Mouse (Mus musculus): ENCODE data around the gene Hacd2. TPM values are rescaled to one million over a fixed set of nuclear protein-coding genes. Genes with fewer than 3 reads are reported as not detected.

The Hacd2 gene
- 68.4 and 70.8 TPM in 2 replicates for polyA plus RNA-seq (2012; rRNA removed)

DNA sequence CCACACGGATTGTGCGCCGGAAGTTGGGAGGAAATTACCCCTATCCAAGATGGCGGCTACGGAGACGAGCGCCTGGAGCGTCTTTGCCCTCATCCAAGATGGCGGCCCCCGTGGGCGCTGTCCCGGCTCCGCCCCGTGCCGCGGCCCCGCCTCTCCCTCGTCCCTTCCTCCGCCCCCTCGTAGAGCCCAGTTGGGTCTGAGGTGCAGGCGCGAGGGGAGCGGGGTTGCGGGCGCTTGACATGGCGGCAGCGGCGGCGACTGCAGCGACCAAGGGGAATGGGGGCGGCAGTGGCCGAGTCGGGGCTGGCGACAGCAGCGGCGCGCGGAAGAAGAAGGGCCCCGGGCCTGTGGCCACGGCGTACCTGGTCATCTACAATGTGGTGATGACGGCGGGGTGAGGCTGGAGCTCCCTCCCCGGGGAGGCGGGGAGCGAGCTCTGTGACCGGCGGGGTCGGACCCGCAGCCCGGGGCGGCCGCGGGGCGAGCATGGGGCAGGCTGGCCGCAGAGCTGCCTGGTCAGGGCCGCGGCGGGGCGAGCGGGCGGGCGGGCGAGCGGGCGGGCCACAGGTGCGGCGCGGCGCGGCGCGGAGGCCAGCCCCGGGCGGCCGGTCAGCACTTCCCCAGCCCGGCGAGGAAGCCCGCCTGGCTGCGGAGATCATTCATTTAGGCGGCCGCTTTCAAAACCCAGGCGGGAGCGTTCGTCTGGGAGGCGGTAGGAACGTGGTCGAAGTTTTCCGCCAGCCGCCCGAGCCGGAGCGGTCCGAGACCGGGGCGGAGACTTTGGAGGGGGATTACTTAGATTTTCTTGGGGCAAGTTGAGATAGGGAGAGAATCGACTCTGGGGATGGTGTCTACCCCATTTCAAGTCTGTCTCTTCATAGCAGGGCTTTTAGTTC, at the start of gene Hacd2:
Gene Hacd2 (plus strand): TSS at position 187 of the 896 bp plus-strand sequence.
- peak; percentile 46 for TF ChIP-seq POLR2A (IDR thresholded peaks at IDR 0.05; ENCODE audit: low read depth, low read length)
- TF ChIP-seq CTCF (conservative IDR thresholded peaks at IDR 0.05; ENCODE audit: insufficient read depth, insufficient read length, low read depth, low read length): no peak
- Histone ChIP-seq H3K27me3 (replicated peaks; ENCODE audit: control insufficient read depth, insufficient read depth, low read length) (no peaks in the 10 kb centered on the region), H3K4me1 (ENCODE audit: control insufficient read depth, insufficient read depth, low read length) (peaks cover 3% of the 10 kb centered on the region; the same call in 1 of the 2 replicates), H3K27ac (ENCODE audit: insufficient read depth, low read depth, low read length) (peak within 1 kb of the TSS; percentile 81), H3K36me3 (ENCODE audit: control insufficient read depth, insufficient read depth, low read length) (no peaks in the 10 kb centered on the region), H3K4me3 (ENCODE audit: insufficient read depth, low read depth, low read length) (peak within 1 kb of the TSS; percentile 94)
- DNase-seq: peak; percentile 97
- WGBS: 1% methylated on average over 93 of the region's 97 CpGs

DNA sequence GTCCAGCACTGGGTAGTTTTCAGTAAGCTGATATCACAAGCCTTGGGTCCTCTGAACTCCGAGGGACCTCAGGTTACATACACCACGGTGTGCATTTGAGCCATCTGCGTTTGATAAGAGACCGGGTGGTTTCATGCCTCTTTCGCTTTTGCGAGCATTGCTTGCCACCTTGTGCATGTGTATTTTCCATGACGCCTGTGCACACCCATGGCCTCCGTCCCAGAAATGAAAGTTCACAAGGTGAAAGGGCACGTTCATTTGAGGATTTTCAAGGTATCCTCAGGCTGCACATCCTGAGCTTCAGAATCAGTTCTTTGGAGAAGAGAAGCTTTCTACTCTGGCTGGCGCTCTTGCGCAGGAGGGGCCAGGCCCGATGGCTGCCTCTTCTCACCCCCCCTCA, 49.8 kb upstream of the Hacd2 start:
- no peaks in the 10 kb centered on the region; the same call in 1 of the 2 replicates for H3K36me3 ChIP-seq (ENCODE audit: control insufficient read depth, insufficient read depth, low read length)

DNA sequence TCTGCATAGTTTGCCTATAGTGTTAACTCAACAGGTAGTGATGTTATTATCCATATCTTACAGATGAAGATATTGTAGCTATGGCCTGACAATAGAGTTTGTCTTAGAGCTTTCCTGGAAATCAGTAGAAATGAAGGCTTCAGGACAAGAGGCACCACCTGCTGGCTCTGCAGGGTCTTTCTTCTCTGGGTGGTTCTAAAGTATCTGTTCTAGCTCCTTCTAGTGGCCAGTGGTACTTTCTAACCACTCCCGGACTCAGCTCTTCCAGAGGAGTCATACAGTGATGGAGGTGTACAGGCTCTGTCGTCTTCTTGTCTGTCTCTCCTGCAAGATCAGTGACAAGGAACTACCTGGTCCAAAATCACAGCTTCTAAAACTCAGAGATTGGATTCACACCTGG, 46.7 kb upstream of the Hacd2 start:
- DNase-seq: no peak
- no peaks in the 10 kb centered on the region for H3K27me3 ChIP-seq (replicated peaks; ENCODE audit: control insufficient read depth, insufficient read depth, low read length)
- no peak overlapping the region for H3K27ac ChIP-seq (ENCODE audit: insufficient read depth, low read depth, low read length)
- H3K4me3 ChIP-seq (ENCODE audit: insufficient read depth, low read depth, low read length): no peak overlapping the region
- no peaks in the 10 kb centered on the region; the same call in 1 of the 2 replicates for H3K36me3 ChIP-seq (ENCODE audit: control insufficient read depth, insufficient read depth, low read length)
- TF ChIP-seq CTCF (conservative IDR thresholded peaks at IDR 0.05; ENCODE audit: insufficient read depth, insufficient read length, low read depth, low read length) (no peak; the same call in 1 of the 2 replicates), POLR2A (IDR thresholded peaks at IDR 0.05; ENCODE audit: low read depth, low read length) (no peak)
- peaks cover 2% of the 10 kb centered on the region; the same call in 1 of the 2 replicates for H3K4me1 ChIP-seq (ENCODE audit: control insufficient read depth, insufficient read depth, low read length)
- WGBS: 45% methylated on average over 2 of the region's 2 CpGs

More for the DNA sequence above, 49.8 kb upstream of the Hacd2 start:
- H3K27me3 ChIP-seq (replicated peaks; ENCODE audit: control insufficient read depth, insufficient read depth, low read length): no peaks in the 10 kb centered on the region
- H3K4me1 ChIP-seq (ENCODE audit: control insufficient read depth, insufficient read depth, low read length): no peaks in the 10 kb centered on the region
- no peak for TF ChIP-seq POLR2A (IDR thresholded peaks at IDR 0.05; ENCODE audit: low read depth, low read length)
- no peak; the same call in 1 of the 2 replicates for TF ChIP-seq CTCF (conservative IDR thresholded peaks at IDR 0.05; ENCODE audit: insufficient read depth, insufficient read length, low read depth, low read length)
- DNase-seq: peak; percentile 46
- WGBS: 66% methylated on average over 12 of the region's 12 CpGs
- no peak overlapping the region for H3K4me3 ChIP-seq (ENCODE audit: insufficient read depth, low read depth, low read length)
- H3K27ac ChIP-seq (ENCODE audit: insufficient read depth, low read depth, low read length): no peak overlapping the region

DNA sequence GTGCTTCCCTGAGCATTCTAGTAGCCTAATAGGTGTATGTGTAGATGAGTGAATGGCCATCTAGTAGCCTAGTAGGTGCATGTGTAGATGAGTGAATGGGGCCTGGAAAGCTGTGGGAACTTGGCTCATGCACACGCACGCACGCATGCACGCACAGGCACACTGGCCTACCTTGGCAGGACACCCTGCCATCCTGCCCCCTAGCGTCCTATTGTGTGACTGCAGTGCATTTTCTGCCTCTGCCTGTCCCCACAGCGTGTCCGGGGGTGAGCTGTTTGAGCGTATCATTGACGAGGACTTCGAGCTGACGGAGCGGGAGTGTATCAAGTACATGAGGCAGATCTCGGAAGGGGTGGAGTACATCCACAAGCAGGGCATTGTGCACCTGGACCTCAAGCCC, 45.6 kb upstream of the Hacd2 start:
- WGBS: 74% methylated on average over 13 of the region's 13 CpGs
- Histone ChIP-seq H3K36me3 (ENCODE audit: control insufficient read depth, insufficient read depth, low read length) (no peaks in the 10 kb centered on the region; the same call in 1 of the 2 replicates), H3K27me3 (replicated peaks; ENCODE audit: control insufficient read depth, insufficient read depth, low read length) (no peaks in the 10 kb centered on the region), H3K4me3 (ENCODE audit: insufficient read depth, low read depth, low read length) (no peak overlapping the region), H3K4me1 (ENCODE audit: control insufficient read depth, insufficient read depth, low read length) (peaks cover 2% of the 10 kb centered on the region; the same call in 1 of the 2 replicates), H3K27ac (ENCODE audit: insufficient read depth, low read depth, low read length) (no peak overlapping the region)
- no peak for DNase-seq
- peak; percentile 75 for TF ChIP-seq CTCF (conservative IDR thresholded peaks at IDR 0.05; ENCODE audit: insufficient read depth, insufficient read length, low read depth, low read length)
- no peak for TF ChIP-seq POLR2A (IDR thresholded peaks at IDR 0.05; ENCODE audit: low read depth, low read length)

DNA sequence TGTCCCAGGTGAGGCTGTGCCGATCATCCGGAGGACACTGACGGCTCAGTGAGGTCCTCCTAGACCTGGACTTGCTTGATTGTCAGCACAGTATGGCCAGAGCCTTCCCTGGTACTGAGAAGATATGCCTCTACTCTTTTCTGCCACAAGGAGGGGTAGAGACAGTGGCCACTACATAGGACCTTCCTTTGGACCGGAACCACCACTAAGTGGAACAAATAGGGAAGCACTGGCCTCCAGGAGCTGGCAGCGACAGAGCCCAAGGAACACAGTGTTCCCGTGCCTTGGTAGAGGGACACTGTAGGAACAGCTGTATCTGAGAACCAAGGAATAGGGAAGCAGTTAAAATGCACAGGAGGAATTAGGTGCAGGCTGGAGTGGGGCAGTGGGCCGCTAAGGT, 44.2 kb upstream of the Hacd2 start:
- H3K4me3 ChIP-seq (ENCODE audit: insufficient read depth, low read depth, low read length): no peak overlapping the region
- TF ChIP-seq CTCF (conservative IDR thresholded peaks at IDR 0.05; ENCODE audit: insufficient read depth, insufficient read length, low read depth, low read length) (no peak), POLR2A (IDR thresholded peaks at IDR 0.05; ENCODE audit: low read depth, low read length) (no peak)
- no peak overlapping the region for H3K27ac ChIP-seq (ENCODE audit: insufficient read depth, low read depth, low read length)
- H3K27me3 ChIP-seq (replicated peaks; ENCODE audit: control insufficient read depth, insufficient read depth, low read length): no peaks in the 10 kb centered on the region
- no peaks in the 10 kb centered on the region for H3K36me3 ChIP-seq (ENCODE audit: control insufficient read depth, insufficient read depth, low read length)
- peaks cover 2% of the 10 kb centered on the region; the same call in 1 of the 2 replicates for H3K4me1 ChIP-seq (ENCODE audit: control insufficient read depth, insufficient read depth, low read length)
- 68% methylated on average over 7 of the region's 7 CpGs for WGBS
- DNase-seq: peak; percentile 36

DNA sequence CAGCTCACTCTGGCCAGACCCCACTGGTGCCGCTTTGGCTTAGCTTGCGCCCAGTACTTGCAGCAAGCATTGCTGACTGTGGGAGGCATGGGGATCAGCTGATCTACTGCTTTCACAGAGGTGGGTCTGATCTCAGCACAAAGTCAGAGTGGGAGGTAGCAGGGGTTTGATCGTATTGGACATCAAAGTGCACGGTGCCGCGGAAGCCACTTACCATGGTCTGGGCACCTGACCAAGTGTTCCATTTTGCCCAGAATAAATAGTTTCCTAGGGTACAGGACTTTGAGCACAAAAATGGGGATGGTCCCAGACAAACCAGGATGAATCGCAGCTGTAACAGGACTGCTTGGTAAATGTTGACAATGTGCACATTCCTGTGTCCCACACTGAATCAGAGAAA, 41.2 kb upstream of the Hacd2 start:
- H3K27me3 ChIP-seq (replicated peaks; ENCODE audit: control insufficient read depth, insufficient read depth, low read length): no peaks in the 10 kb centered on the region
- WGBS: 80% methylated on average over 7 of the region's 7 CpGs
- H3K36me3 ChIP-seq (ENCODE audit: control insufficient read depth, insufficient read depth, low read length): no peaks in the 10 kb centered on the region
- no peak overlapping the region for H3K4me3 ChIP-seq (ENCODE audit: insufficient read depth, low read depth, low read length)
- no peak overlapping the region for H3K27ac ChIP-seq (ENCODE audit: insufficient read depth, low read depth, low read length)
- no peak for DNase-seq
- H3K4me1 ChIP-seq (ENCODE audit: control insufficient read depth, insufficient read depth, low read length): peaks cover 2% of the 10 kb centered on the region; the same call in 1 of the 2 replicates
- TF ChIP-seq POLR2A (IDR thresholded peaks at IDR 0.05; ENCODE audit: low read depth, low read length) (no peak), CTCF (conservative IDR thresholded peaks at IDR 0.05; ENCODE audit: insufficient read depth, insufficient read length, low read depth, low read length) (no peak)
